Mouse (Mus musculus) embryonic stem cell, embryonic (primary cell): ENCODE results near the gene Zfp653.

ENCODE experiments used
- CTCF ChIA-PET, 4 experiments: fragments of 300-600 bp in 2 of 4; fragments of 350-600 bp in 2 of 4; sonication (Branson Sonifier 250); formaldehyde crosslinking; loops; one replicate each; lab custom pipeline; 2022; ENCODE audit warnings: inconsistent platforms in 2 of 4; lab: Charles Lee
- POLR2A ChIA-PET, 4 experiments: fragments of 300-600 bp in 2 of 4; fragments of 350-600 bp in 2 of 4; sonication (Branson Sonifier 250); formaldehyde crosslinking; loops; one replicate each; lab custom pipeline; 2022; ENCODE audit warnings: antibody characterized with exemption in 4 of 4, inconsistent platforms in 1 of 4; lab: Charles Lee

Zfp653 gene

GRCm38 (mm10) chr9:22087034-22087618 is 15.9 kb upstream of the Zfp653 start:
- POLR2A ChIA-PET: interaction anchor here in 2 of 4 experiments (0.7 to 5.1 kb wide), 3 partner anchors 16 to 775 kb away, joined by 3 to 45 read pairs (median 6); partner anchors contain the start of genes Ap1m2 (in 1 of the 2), Elavl3 (in 1 of the 2), Gm49318 (in 1 of the 2) and Zfp653 (in 1 of the 2)
- CTCF ChIA-PET: interaction anchor here in 2 of 4 experiments (1.0 to 1.5 kb wide), 3 partner anchors 9 kb away, joined by 3 to 4 read pairs (median 3); no protein-coding TSS in a partner anchor

- ChIA-PET POLR2A (interaction anchor here (0.5 to 5.1 kb wide), 33 partner anchors 9 to 795 kb away, joined by 3 to 45 read pairs (median 5); partner anchors contain the start of genes Gm49318 (in 3 of the 4), Zfp653 (in 2 of the 4), Ccdc159 (in 1 of the 4) and Cdkn2d (in 1 of the 4)), CTCF (interaction anchor here in 3 of 4 experiments (0.6 to 1.5 kb wide), 13 partner anchors 10 to 559 kb away, joined by 3 to 15 read pairs (median 4); partner anchors contain the start of genes Gm49318 (in 1 of the 3) and Zfp653 (in 1 of the 3))
Observed at GRCm38 (mm10) chr9:22086012-22086411, 14.8 kb upstream of the Zfp653 start.

- POLR2A ChIA-PET: interaction anchor here in 3 of 4 experiments (0.5 to 5.1 kb wide), 40 partner anchors 8 to 794 kb away, joined by 3 to 45 read pairs (median 5); partner anchors contain the start of genes Gm49318 (in 3 of the 3), Zfp653 (in 2 of the 3), Ccdc159 (in 1 of the 3) and Cdkn2d (in 1 of the 3)
- CTCF ChIA-PET: interaction anchor here in 3 of 4 experiments (0.5 to 1.5 kb wide), 17 partner anchors 10 to 670 kb away, joined by 3 to 15 read pairs (median 4); partner anchors contain the start of genes Gm49318 (in 1 of the 3) and Zfp653 (in 1 of the 3)
Observed at GRCm38 (mm10) chr9:22085022-22085834, 14.1 kb upstream of the Zfp653 start, which contains the start of gene Ecsit. Gene Ecsit, minus strand, starts transcription at chr9:22085438.

DNA sequence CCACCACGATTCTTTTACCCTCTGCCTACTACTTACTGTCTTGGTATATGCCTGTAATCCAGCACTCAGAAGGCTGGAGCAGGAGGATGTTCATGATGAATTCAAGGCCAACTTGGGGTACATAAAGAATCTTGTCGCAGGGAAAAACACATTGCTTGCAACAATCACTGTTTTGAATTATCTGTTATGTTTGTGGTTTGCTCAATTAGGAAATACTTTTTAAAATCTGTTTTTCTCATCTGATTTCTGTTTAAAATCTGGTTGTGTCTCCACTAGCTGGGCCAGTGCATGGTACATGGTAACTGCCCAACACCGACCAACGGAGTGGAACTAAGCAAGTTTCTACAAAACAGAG is 13.5 kb upstream of the Zfp653 start:
- ChIA-PET POLR2A (interaction anchor here in 3 of 4 experiments (0.7 to 5.1 kb wide), 25 partner anchors 8 to 383 kb away, joined by 3 to 45 read pairs (median 5); partner anchors contain the start of genes Gm49318 (in 2 of the 3), Zfp653 (in 2 of the 3), Ccdc159 (in 1 of the 3) and Cnn1 (in 1 of the 3)), CTCF (interaction anchor here in 1 of 4 experiments (1.0 to 1.5 kb wide), 8 partner anchors 11 to 58 kb away, joined by 3 to 15 read pairs (median 4); partner anchors contain the start of genes Gm49318 and Zfp653)

DNA sequence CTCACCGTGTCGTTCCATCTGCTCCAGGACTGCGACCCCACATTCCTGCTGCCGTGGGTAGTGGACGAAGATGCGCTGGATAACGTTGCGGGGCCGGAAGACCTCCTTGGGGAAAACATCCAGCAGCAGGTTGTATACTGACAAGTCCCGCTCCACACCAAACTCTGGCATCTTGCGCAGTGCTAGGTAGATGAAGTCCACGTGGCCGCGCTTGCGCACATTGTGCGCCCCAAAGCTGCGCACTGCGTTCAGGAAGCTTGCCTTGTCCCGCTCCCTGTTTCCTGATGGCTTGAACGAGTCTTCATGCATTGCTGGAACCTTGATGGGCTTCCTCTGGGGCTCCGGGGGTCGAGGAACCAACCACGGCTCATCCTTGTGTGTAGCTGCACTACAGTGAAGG is 5.0 kb upstream of the Zfp653 start:
- CTCF ChIA-PET: interaction anchor here in 3 of 4 experiments (0.7 to 1.4 kb wide), 6 partner anchors 11 to 818 kb away, joined by 3 to 5 read pairs (median 4); no protein-coding TSS in a partner anchor
- POLR2A ChIA-PET: interaction anchor here in 3 of 4 experiments (0.6 to 3.8 kb wide), 12 partner anchors 9 to 95 kb away, joined by 3 to 17 read pairs (median 5); partner anchors contain the start of genes Ecsit (in 2 of the 3) and Elavl3 (in 1 of the 3)

DNA sequence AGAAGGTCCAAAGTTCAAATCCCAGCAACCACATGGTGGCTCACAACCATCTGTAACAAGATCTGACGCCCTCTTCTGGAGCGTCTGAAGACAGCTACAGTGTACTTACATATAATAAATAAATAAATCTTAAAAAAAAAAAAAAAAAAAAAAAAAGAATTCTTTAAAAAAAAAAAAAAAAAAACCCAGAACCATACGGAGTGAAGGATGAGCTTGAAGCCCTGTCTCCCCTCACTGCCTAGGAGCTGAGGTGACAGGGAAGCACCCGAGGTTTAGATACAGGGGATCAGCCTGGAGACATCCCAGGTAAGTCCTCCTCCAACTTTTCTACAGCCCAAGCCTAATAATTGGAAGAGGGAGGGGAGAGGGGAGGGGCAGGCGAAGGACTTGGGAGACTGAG is 4.6 kb upstream of the Zfp653 start:
- POLR2A ChIA-PET: interaction anchor here (0.6 to 3.8 kb wide), 11 partner anchors 9 to 247 kb away, joined by 3 to 17 read pairs (median 5); partner anchors contain the start of genes Ecsit (in 2 of the 4) and Elavl3 (in 1 of the 4)
- CTCF ChIA-PET: interaction anchor here in 3 of 4 experiments (0.6 to 1.4 kb wide), 9 partner anchors 10 to 818 kb away, joined by 3 to 5 read pairs (median 4); partner anchors contain the start of genes Cnn1 (in 1 of the 3) and Ecsit (in 1 of the 3)

DNA sequence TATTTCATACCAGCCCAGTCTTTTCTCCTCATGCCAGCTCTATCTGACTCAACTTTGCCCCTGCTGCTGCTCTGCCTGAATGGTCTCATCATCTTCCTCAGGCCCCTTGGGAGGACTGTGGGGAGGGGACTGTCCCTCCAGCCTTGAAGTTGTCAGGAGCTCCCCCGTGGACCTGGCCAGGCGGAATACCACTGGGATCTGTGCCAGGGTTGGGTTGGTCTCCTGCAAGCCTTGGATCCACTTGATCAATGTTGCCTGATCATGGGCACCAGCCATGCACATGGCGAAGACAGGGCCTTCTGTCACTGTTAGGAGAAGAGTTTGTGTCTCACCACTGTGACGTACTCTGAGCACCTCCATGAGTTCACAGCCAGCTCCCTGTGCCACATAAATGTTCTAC is 1.1 kb upstream of the Zfp653 start:
- ChIA-PET CTCF (interaction anchor here in 2 of 4 experiments (0.8 to 1.4 kb wide), 2 partner anchors 71 to 339 kb away, joined by 3 to 4 read pairs; partner anchors contain the start of gene 9530077C05Rik (in 1 of the 2)), POLR2A (interaction anchor here in 2 of 4 experiments (0.5 to 5.1 kb wide), 6 partner anchors 13 to 94 kb away, joined by 3 to 45 read pairs (median 9); partner anchors contain the start of genes Ecsit (in 2 of the 2) and Elavl3 (in 1 of the 2))

GRCm38 (mm10) chr9:22069881-22070553 is 1.2 kb downstream of the Zfp653 start:
- ChIA-PET POLR2A (interaction anchor here in 3 of 4 experiments (0.5 to 5.1 kb wide), 57 partner anchors 8 to 560 kb away, joined by 3 to 45 read pairs (median 4); partner anchors contain the start of genes Ecsit (in 3 of the 3), Ldlr (in 3 of the 3), 9530077C05Rik (in 2 of the 3) and Anln (in 1 of the 3)), CTCF (interaction anchor here (0.6 to 2.9 kb wide), 19 partner anchors 15 to 341 kb away, joined by 3 to 17 read pairs (median 4); partner anchors contain the start of genes Pigyl (in 2 of the 4), 9530077C05Rik (in 1 of the 4) and Ecsit (in 1 of the 4))

DNA sequence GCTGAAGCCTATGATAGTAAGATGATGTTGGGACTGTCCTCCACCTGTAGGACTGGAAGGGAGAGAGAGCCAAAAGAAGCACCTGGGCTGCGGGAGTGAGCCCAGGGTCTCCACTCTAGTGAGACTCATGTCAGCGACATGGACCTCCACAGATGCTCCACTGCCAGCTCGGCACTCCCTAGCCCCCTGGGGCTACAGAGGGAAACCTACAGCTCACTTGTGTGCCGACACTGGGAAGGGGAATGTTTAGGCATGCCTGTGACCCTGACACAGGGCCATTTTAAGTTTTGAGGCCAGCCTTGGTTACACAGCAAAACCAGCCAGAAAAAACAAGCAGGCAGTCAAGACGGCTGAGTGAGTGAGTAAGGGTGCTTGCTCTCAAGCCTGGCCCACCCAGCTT is 4.0 kb downstream of the Zfp653 start:
- CTCF ChIA-PET: interaction anchor here (0.6 to 2.8 kb wide), 17 partner anchors 9 to 344 kb away, joined by 3 to 28 read pairs (median 4); partner anchors contain the start of genes 9530077C05Rik (in 1 of the 4), Epor (in 1 of the 4) and Pigyl (in 1 of the 4)
- POLR2A ChIA-PET: interaction anchor here in 2 of 4 experiments (1.1 to 3.0 kb wide), 9 partner anchors 8 to 107 kb away, joined by 3 to 16 read pairs (median 5); partner anchors contain the start of genes Ecsit (in 1 of the 2) and Elavl3 (in 1 of the 2)

GRCm38 (mm10) chr9:22066433-22066832 is 4.7 kb downstream of the Zfp653 start:
- POLR2A ChIA-PET: interaction anchor here in 3 of 4 experiments (0.6 to 3.0 kb wide), 14 partner anchors 9 to 165 kb away, joined by 3 to 16 read pairs (median 5); partner anchors contain the start of genes Ecsit (in 2 of the 3) and Elavl3 (in 1 of the 3)
- CTCF ChIA-PET: interaction anchor here (0.6 to 2.8 kb wide), 23 partner anchors 9 to 1059 kb away, joined by 3 to 28 read pairs (median 5); partner anchors contain the start of genes 9530077C05Rik (in 1 of the 4), Ecsit (in 1 of the 4), Epor (in 1 of the 4) and Pigyl (in 1 of the 4)

- CTCF ChIA-PET: interaction anchor here (0.7 to 2.8 kb wide), 14 partner anchors 10 to 343 kb away, joined by 3 to 28 read pairs (median 8); partner anchors contain the start of gene Pigyl (in 1 of the 4)
- POLR2A ChIA-PET: interaction anchor here in 3 of 4 experiments (0.6 to 3.0 kb wide), 12 partner anchors 8 to 203 kb away, joined by 3 to 16 read pairs (median 5); partner anchors contain the start of genes Ecsit (in 2 of the 3) and Elavl3 (in 1 of the 3)
Observed at GRCm38 (mm10) chr9:22065642-22066041, 5.5 kb downstream of the Zfp653 start.

DNA sequence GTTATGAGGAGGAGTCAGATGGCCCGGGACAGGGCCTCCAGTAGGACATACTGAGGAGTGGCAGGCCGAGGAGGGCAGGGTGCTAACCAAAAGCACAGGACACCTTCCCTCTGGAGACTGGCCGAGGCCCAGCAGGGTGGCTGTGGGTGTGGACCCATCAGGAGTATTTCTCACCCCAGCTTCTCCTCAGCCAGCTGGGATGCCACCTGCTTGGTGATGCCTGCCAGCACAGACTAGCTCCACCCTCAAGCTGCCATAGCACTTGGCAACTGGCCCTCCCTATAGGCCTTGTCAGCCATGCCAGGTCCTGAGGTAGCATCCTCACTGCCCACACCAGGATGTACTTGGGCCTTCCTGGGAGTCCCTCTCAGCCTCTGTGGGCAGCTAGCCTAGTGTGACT is 6.8 kb downstream of the Zfp653 start:
- CTCF ChIA-PET: interaction anchor here in 3 of 4 experiments (1.0 to 2.1 kb wide), 3 partner anchors 10 to 91 kb away, joined by 3 to 7 read pairs (median 3); no protein-coding TSS in a partner anchor
- POLR2A ChIA-PET: interaction anchor here (0.5 to 3.0 kb wide), 10 partner anchors 9 to 116 kb away, joined by 3 to 16 read pairs (median 5); partner anchors contain the start of genes Ecsit (in 1 of the 4) and Elavl3 (in 1 of the 4)

DNA sequence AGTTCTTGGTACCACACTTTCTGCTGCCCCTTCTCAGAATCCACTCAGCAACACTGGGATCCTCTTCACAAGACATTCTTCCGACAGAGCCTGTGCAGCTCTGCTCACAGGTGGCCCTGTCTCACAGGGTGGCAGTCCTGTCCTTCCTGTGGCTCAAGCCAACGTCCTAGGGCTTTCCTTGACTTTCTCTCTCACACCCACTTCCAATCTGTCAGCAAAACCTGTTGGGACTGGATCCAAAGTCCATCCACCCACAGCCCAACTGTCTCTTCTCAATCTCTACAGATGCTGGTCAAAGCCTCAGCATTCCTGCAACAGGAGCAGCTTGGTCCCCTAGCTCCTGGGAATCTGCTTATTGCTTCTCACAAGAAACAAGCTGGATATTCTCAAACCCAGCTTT is 9.8 kb downstream of the Zfp653 start:
- POLR2A ChIA-PET: interaction anchor here in 2 of 4 experiments (1.1 to 1.7 kb wide), 7 partner anchors 9 to 104 kb away, joined by 3 to 11 read pairs (median 5); partner anchors contain the start of genes Gm49318 (in 2 of the 2), Elavl3 (in 1 of the 2), Pigyl (in 1 of the 2) and Zfp653 (in 1 of the 2)
- CTCF ChIA-PET: interaction anchor here in 2 of 4 experiments (0.9 to 1.0 kb wide), 2 partner anchors 37 to 66 kb away, joined by 3 to 4 read pairs; no protein-coding TSS in a partner anchor

DNA sequence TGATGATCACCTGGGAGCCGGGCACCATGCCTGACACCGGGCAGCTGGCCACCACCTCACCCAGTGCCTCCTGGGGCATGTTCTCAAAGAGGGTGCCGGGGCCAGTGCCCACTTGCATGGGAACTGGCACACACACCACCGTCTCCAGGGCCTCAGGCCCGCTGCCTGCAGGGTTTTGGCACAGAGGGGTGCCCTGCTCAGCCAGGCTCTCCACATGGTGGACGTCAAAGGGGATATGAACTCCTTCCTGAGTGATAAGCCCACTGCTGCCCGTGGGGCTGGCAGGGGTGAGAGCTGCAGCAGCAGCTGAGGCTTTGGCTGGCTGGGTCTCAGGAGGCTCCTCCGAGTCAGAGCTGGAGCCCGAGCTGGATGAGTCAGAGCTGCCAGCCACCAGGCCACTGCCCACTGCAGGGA is 13.2 kb downstream of the Zfp653 start:
- CTCF ChIA-PET: interaction anchor here in 2 of 4 experiments (1.3 to 1.6 kb wide), 2 partner anchors 9 kb away, joined by 4 read pairs; no protein-coding TSS in a partner anchor
- POLR2A ChIA-PET: interaction anchor here in 3 of 4 experiments (0.6 to 4.9 kb wide), 10 partner anchors 8 to 339 kb away, joined by 3 to 43 read pairs (median 4); partner anchors contain the start of genes Gm49318 (in 2 of the 3) and Zfp653 (in 2 of the 3)
